Mouse (Mus musculus) c-Kit-negative CD71-positive TER-119-positive erythroid progenitor cells, embryonic 14.5 days (primary cell): ENCODE measurements around the gene Lrrn2.
"Not testable (repeated sequence)": the region's sequence is repeated elsewhere in the genome, so short reads cannot be mapped to it uniquely, and the experiment has no call there.

Experiments
- DNase-seq: peaks from one replicate; pipeline ENCODE4 v3.0.0-alpha.2; 2013; ENCODE audit warnings: low read depth, low spot score

Gene Lrrn2

DNA sequence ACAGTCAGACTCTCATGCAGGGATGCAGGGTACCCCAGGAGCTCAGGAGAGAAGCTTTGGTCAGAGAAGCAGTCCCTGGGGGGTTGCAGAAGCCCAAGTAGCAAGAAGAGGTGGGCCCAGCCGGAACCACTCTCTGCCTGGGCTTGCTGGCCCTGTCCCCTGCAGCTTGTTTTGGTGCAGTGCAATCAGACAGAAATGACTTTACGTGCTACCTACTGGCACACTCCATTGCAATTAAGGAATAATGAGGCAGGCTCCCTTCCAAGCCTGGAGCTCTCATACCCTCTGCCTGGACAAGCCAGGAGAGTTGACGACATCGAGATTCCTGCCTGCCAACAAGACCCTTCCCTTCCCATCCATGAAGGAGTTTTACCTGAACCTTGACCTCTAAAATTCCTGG is 50.2 kb downstream of the Lrrn2 start:
- DNase-seq = no peak

DNA sequence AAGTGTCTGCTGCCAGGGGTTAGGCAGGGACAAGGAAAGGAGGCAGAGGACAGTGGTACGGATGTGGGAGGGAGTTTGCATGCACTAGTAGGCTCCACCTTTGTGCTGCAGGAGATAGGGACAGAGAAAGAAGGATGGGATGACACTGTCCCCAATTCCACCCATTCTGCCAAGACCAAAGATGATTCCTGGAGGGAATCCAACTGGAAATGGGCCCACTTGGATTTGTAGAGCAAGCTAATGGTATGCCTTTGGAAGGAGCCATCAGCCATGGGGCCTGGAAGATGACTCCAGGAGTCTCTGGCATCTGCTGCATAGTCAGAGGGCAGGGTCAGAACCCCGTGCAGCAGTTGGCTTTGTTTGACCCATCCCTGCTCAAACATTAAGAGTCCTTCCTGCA is 52.3 kb downstream of the Lrrn2 start:
- DNase-seq = no peak

DNA sequence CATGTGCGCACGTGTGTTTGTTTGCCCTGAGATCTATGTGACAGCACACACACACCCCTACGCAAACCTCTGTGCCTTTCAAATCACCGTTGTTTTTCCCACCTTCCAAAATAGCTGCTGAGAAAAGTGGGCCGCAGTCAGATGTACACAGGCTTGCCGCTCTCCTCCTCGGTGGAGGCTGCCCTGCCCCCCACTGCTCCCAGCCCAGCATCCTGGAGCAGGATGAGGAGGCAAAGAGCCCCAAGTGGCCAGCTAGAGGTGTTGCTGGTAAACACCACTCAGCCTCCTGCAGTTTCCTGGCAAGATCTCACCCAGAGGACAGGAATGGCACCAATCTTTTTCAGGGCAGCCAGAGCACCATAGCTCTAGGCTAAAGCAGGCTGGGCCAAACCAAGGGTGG is 54.8 kb downstream of the Lrrn2 start:
- DNase-seq = no peak

DNA sequence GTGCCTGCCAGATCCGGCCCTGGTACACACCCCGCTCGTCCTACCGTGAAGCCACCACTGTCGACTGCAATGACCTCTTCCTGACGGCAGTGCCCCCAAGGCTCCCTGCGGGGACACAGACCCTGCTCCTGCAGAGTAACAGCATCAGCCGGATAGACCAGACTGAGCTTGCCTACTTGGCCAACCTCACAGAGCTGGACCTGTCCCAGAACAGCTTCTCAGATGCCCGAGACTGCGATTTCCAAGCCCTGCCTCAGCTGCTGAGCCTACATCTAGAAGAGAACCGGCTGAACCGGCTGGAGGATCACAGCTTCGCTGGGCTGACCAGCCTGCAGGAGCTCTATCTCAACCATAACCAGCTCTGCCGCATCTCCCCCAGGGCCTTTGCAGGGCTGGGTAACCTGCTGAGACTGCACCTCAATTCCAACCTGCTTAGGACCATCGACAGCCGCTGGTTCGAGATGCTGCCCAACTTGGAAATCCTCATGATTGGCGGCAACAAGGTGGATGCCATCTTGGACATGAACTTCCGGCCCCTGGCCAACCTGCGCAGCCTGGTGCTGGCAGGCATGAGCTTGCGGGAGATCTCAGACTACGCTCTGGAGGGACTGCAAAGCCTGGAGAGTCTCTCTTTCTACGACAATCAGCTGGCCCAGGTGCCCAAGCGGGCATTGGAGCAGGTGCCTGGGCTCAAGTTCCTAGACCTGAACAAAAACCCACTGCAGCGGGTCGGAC is 57.4 kb downstream of the Lrrn2 start:
- no peak for DNase-seq

DNA sequence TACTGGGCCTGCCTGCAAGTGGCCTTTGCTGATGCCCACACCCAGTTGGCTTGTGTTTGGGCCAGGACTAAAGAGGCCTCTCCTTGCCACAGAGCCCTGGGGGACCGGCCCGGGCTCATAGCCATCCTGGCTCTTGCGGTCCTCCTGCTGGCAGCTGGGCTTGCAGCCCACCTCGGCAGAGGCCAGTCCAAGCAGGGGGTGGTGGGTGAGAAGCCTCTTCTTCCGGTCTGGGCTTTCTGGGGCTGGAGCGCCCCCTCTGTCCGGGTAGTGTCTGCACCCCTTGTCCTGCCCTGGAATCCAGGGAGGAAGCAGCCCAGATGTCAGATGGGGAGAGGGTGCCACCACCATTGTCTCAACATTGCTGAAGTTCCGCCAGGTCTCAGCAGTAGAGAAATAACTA is 58.9 kb downstream of the Lrrn2 start:
- no peak for DNase-seq

DNA sequence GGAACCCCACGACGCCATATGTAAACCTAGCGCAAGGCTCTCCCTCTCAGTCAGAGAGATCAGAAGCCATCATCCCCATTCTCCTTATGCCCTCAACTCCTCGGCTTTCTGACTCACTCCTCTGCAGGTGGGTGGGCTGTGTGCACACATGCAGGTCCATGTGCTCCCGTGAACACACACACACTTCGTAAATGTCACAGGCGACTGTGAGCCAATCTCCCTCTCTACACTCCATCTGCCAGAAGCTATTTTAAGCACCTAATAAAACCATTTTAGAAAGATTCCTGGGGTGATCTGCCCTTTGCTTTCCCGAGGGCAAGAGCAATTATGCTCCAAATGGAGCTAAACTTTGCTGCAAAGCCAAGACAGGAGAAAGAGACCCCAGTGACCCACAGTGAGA is 65.8 kb downstream of the Lrrn2 start:
- no peak for DNase-seq

DNA sequence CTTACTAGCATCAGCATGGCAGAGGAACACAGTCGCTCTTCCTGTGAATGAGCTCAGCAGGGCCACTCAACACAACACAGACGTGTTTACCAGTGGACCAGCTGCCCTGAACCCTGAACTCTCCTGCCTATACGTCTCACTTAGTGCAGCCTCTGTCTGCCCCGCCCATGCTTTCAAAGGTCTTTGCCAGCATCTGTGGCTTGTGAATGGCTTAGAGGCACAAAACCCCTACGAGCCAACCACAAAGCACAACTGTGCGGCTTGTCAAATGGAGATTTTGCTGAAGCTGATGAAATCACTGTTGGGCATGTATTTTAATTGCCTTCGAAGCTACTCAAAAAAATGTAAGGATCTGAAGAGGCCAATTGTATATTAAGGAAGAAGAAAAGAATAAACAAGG is 67.7 kb downstream of the Lrrn2 start:
- no peak for DNase-seq

DNA sequence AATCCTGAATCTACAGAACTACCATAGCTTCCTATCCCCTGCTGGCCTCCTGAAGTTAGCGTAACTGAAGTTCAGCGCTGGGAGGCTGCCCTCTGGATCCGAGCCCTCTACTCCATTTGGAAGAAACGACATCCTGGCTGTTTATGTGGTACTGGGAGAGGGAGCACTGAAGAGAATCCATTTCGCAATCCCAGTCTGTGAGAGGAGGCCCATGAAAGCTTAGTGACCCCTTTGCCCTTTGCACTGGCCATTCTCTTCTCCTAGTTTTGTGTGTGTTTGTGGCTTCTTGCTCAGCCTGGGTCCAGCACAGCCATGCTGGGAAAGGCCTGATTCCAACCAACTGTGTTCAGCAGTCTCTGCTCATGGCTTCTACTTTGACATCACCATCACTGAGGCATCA is 76.7 kb downstream of the Lrrn2 start:
- no peak for DNase-seq

DNA sequence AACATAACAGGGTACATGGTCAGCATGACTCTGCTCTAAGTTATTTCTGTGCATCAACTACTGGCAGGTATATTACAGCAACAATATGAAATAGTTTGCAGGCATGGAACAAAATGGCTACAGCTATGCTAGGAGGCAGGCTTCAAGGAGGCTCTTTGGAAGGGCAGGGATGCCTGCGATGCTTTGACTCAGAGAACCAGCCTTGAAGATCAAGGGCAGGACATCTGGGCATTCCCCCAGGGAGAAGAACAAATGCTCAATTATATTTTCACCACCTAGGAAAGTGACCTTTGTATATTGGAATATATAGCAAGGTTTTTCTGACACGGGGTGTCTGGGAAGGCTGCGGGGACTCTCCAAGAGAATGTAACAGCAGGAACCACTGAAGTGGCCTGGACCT is 81.7 kb downstream of the Lrrn2 start:
- no peak for DNase-seq

DNA sequence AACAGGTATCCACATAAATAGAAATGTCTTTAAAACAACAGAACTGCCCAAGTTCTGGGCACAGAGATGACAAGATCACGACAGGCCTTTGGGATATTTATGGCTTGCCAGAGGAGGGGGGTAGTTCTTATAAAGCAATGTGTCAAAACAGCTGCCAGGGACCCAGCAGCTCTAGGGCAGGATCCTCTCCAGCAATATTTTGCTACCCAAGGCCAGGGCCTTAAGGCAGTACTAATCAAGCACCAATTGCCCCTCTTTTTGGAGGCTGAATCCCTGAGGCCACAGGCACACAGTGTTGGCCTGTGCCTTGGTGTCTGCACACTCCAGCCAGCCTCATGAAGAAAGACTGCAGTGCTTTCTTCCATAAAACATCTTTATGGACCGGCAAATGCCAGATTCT is 84.0 kb downstream of the Lrrn2 start:
- no peak for DNase-seq

DNA sequence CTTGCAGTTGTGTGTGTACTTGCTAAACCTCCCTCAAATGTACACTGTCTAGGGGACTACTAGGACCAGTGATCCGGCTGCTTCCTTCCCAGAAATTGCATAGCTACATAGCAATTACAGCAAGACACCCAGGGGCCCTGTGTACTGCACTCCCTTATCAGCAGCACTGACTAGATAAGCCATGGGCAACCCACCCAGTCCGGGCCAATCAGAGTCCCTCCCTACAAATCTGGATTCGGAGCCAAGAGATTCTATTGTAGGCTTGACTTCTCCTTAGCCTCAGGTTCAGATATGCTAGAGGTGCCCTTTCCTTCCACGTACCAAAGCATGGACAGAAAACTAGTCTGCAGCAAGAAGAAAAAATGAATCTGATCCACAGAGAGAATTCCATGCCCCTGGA is 84.6 kb downstream of the Lrrn2 start:
- DNase-seq = no peak

DNA sequence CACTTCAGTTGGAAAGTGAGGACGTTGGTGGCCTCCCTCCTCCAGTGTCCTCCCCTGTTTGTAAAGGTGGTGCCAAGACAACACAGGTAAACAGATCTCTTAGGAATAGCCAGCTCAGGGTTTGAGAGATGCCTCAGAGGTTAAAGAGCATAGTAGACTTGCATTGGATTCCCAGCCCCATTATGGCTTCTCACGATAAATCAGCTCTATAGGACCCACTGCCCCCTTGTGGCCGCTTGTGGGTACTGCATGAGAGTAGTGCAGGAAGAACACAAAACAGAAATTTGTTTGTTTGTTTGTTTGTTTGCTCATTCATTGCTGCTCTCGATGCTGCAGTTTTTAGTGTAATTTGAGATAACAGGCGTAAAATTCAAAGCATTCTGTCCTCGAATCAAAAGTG is 88.6 kb downstream of the Lrrn2 start:
- DNase-seq = peak; percentile 44

DNA sequence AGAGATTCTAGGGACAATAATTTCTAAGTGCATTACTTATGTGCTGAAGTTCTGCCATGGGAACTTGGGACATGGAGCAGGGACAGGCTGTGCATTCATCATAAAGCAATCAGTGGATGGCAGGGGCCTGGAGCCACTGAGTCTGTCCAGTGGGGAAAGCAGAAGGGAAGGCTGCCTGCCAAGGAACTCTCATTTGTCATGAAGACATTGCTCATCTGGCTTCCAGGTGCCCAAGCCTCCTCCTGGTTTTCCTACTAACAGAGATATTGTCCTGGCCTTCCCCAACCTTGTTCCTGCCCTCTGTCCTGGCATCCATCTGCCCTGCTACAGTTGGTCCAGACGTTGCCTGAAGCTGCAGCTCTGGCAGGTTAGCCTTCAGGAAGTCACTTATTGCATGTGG is 97.3 kb downstream of the Lrrn2 start:
- DNase-seq = no peak

DNA sequence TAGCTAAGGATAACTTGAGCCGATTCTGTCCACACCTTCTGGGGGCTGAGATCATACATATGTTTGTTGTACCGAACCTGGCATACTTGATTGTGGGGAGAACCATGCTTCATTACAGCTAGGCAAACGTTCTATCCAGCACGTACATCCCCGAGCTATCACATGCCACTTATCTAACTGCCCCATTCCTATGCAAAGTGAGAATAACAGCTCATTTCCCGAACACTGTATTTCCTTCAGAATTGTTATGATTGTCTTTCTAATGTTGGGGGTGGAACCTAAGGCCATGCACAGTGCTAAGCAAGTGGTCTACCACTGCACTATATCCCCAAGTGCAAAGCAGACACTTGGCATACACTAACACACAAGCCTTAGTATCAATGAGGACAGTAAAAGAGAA is 101.2 kb downstream of the Lrrn2 start:
- no peak for DNase-seq

DNA sequence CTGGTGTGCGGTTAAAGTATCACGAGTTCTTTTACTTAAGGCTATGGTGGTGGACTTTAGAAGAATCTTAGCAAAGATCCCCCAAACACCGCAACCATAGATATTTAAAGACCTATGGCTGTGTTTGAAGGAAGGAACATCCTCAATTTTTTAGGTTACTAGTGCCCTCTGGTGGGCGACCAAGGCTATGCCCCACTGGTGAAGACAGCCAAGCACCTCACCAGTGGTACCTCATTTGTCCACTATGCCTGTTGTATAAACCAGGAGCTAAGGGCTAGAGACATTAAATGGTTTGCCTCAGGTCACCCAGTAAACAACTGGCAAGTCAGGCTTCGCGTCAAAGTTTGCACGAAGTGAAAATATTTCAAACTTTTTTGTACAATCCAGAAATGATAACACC is 102.7 kb downstream of the Lrrn2 start:
- no peak for DNase-seq

DNA sequence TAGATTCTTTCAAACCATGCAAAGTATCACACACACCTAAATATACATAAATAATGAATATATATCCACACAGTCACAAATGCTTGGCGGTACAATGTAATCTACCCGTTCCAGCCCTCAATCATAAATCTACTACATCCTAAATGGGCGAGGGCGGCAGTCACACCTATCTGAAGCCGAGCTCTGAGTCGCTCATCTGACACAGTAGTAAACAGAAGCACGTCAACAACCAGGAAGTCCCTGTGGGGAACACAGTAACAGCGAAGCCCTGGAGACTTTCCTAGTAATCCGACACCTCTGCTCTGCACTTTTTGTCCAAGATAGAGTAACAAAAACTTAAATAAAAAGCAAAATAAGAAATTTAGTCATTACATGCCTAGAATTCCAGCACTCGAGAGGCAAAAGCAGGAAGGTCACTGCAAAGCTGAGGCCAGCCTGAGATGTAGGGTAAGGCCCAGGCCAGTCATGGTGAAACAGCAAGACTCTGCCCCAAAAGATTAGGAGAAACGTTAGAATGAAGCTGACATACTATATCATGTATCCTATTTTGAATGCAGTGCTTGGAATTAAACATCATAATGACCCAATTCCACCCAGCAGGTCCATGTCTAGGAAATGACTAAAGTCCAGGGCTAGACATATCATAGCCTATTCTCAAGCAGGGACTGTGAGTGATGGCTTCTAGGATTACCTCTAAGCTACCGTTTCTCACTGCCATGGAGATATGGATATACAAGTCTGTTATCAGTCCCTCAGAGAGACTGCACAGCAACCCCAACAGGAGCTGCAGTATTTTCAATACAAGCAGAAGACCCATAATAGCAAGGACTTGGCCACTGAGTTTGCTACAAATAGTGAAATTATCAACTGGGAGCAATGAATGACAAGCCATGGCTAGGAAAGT is 108.7 kb downstream of the Lrrn2 start:
- DNase-seq = not testable (repeated sequence)
